Mouse (Mus musculus): ENCODE measurements around the gene Evx1. TPM values are rescaled to one million over a fixed set of nuclear protein-coding genes. Genes with fewer than 3 reads are reported as not detected.

Gene Evx1
- polyA plus RNA-seq, 1 experiment from 2014 or later = 0.04 TPM

DNA sequence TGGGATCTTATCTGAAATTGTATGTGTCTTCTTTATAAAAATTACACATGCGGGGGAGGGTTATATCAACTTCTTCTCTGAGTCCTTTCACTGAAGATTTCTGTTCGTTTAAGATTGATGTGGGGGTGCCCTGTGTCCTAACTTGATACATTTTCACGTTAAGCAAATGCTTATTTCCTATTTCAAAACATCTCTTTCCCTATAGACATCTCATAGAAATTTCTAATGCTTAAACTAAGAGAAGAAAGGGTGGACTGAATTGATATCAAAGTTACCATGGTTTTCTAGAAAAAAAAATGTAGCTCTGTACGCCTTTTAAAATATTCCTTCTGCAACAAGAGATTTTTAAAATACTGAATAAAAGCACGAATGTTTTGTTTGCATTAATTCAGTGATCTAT, 46.1 kb upstream of the Evx1 start:
- H3K9ac ChIP-seq (ENCODE audit: low read depth, low read length) = no peak overlapping the region
- no peak overlapping the region for H3K4me2 ChIP-seq (replicated peaks; ENCODE audit: low read depth)
- H3K4me3 ChIP-seq (ENCODE audit: low read depth, low read length) = no peak overlapping the region
- WGBS = 24% methylated on average over 5 of the region's 5 CpGs
- H3K36me3 ChIP-seq (ENCODE audit: control insufficient read depth, insufficient read depth) = no peaks in the 10 kb centered on the region
- no peak for ATAC-seq
- TF ChIP-seq CTCF (IDR thresholded peaks at IDR 0.05; ENCODE audit: low read depth) = no peak
- H3K27ac ChIP-seq (ENCODE audit: low read depth, low read length) = no peak overlapping the region
- H3K9me3 ChIP-seq (ENCODE audit: control insufficient read depth) = no peaks in the 10 kb centered on the region
- peaks cover 95% of the 10 kb centered on the region for H3K27me3 ChIP-seq (replicated peaks; ENCODE audit: control insufficient read depth, insufficient read depth, low read length)
- no peaks in the 10 kb centered on the region for H3K4me1 ChIP-seq (replicated peaks; ENCODE audit: control insufficient read depth, insufficient read depth, low read length)

DNA sequence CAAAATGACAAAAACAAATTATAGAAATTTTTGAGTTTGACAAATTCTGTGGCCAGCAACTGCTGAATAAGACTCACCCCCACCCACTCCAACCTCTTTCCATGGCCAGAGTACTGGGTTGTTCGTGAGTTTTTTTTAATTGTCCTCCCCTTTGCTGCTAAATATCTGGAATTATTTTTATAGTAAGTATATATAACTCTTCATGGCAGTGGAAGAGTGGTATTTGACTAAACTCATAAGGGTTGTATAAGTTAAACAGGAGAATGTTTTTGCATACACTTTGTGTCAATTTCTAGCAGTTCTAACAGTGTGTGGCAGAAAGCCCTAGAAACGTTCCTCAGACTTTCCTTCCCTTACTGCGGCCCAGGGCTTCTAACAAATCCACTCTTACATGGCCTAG, 45.6 kb upstream of the Evx1 start:
- Histone ChIP-seq H3K27me3 (replicated peaks; ENCODE audit: control insufficient read depth, insufficient read depth, low read length) (peaks cover 95% of the 10 kb centered on the region), H3K4me1 (replicated peaks; ENCODE audit: control insufficient read depth, insufficient read depth, low read length) (no peaks in the 10 kb centered on the region), H3K9me3 (ENCODE audit: control insufficient read depth) (no peaks in the 10 kb centered on the region), H3K27ac (ENCODE audit: low read depth, low read length) (no peak overlapping the region), H3K4me2 (replicated peaks; ENCODE audit: low read depth) (no peak overlapping the region), H3K4me3 (ENCODE audit: low read depth, low read length) (no peak overlapping the region), H3K36me3 (ENCODE audit: control insufficient read depth, insufficient read depth) (no peaks in the 10 kb centered on the region), H3K9ac (ENCODE audit: low read depth, low read length) (no peak overlapping the region)
- ATAC-seq = no peak
- WGBS = 18% methylated on average over 3 of the region's 3 CpGs
- no peak for TF ChIP-seq CTCF (IDR thresholded peaks at IDR 0.05; ENCODE audit: low read depth)

DNA sequence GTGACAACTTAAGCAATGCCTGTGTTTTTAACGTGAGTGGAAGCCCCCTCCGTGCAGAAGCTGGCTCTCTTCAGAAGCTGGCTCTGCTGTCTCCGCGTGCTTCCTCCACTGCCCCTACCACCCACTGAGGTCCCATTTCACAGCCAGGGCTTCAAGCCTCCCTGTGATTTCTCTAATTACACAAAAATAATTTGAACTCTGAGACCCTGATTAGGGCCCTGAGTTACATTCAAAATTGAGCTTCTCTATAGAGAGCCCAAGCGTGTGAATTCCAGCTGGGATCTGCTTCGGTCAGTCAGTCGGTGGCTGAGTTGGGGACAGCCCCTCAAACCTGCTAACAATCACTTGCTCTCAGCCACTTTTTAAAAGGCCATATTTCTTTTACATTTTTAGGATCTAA, 45.0 kb upstream of the Evx1 start:
- Histone ChIP-seq H3K9ac (ENCODE audit: low read depth, low read length) (no peak overlapping the region), H3K27ac (ENCODE audit: low read depth, low read length) (no peak overlapping the region), H3K9me3 (ENCODE audit: control insufficient read depth) (no peaks in the 10 kb centered on the region), H3K36me3 (ENCODE audit: control insufficient read depth, insufficient read depth) (no peaks in the 10 kb centered on the region), H3K27me3 (replicated peaks; ENCODE audit: control insufficient read depth, insufficient read depth, low read length) (peaks cover 95% of the 10 kb centered on the region), H3K4me2 (replicated peaks; ENCODE audit: low read depth) (no peak overlapping the region), H3K4me1 (replicated peaks; ENCODE audit: control insufficient read depth, insufficient read depth, low read length) (no peaks in the 10 kb centered on the region), H3K4me3 (ENCODE audit: low read depth, low read length) (no peak overlapping the region)
- no peak for ATAC-seq
- no peak for TF ChIP-seq CTCF (IDR thresholded peaks at IDR 0.05; ENCODE audit: low read depth)
- WGBS = 16% methylated on average over 7 of the region's 7 CpGs

DNA sequence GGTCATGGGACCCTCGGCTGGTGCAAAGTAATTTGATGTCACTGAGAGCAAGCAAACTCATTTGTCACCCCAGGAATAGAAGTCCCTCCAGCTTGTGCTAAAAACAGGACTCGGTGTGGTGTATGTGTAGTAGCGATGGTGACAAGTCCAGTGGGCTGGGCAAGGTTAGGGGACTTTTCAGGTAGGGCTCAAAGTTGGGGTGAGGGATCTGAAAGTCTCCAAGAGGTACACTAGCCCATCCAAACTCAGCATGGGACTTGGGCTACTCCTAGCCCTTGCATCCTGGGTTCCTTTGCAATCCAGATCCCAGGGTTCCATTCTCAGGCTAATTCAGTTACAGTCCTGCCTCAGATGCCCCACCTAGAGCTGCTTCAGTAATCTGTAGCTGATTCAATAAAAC, 44.5 kb upstream of the Evx1 start:
- Histone ChIP-seq H3K4me3 (ENCODE audit: low read depth, low read length) (no peak overlapping the region), H3K36me3 (ENCODE audit: control insufficient read depth, insufficient read depth) (no peaks in the 10 kb centered on the region), H3K4me1 (replicated peaks; ENCODE audit: control insufficient read depth, insufficient read depth, low read length) (no peaks in the 10 kb centered on the region), H3K9me3 (ENCODE audit: control insufficient read depth) (no peaks in the 10 kb centered on the region), H3K9ac (ENCODE audit: low read depth, low read length) (no peak overlapping the region), H3K27ac (ENCODE audit: low read depth, low read length) (no peak overlapping the region), H3K27me3 (replicated peaks; ENCODE audit: control insufficient read depth, insufficient read depth, low read length) (peaks cover 96% of the 10 kb centered on the region), H3K4me2 (replicated peaks; ENCODE audit: low read depth) (no peak overlapping the region)
- no peak for TF ChIP-seq CTCF (IDR thresholded peaks at IDR 0.05; ENCODE audit: low read depth)
- ATAC-seq = no peak
- 14% methylated on average over 3 of the region's 3 CpGs for WGBS

DNA sequence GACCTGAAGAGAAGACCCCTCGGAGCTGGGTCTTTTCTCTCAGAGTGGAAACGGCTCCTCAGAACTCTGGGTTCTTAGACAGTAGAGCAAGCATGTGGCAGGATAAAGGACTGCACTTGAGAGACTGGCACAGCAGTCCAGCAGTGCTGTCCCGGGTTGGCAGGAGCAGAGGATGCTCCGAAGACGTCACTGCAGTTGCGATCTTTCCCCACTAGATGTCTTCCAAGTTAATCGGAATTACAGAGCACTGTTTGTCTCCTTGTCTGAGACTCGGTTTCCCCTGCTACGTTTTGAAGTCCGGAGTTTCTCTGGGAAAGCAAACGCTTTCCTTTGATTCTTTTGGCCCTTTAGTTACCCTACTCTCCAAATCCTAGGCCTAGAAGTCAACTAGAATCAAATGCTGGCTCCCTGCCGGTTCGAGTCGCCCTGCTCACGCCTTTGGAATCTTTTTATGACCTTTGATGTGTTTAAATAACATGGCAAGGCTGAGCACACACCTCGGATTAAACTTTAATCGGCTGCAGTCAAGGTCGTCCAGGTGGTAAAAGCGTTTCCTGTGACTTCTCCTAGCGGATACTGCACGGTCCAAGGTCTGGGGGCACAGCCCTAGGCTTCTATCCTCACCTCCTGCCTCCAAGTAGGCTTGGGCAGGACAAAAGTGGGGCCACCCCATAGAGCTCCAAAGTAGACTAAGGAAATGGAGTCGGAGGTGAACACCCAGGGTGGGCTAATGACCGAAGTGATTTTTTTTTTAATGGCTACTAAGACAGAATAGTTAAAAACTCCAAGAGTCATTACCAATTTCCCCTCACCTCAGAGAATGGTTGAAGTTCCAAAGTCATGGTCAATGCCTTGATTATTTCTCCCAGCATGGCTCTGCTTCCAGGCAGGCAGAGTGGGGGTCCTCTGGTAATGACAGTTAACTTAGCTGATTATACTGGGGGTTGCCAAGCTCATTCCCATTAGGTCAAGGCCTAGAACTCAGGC, 42.5 kb upstream of the Evx1 start:
- TF ChIP-seq CTCF (IDR thresholded peaks at IDR 0.05; ENCODE audit: low read depth) = peak; percentile 81
- peak; percentile 65 for ATAC-seq
- H3K9me3 ChIP-seq (ENCODE audit: control insufficient read depth) = no peaks in the 10 kb centered on the region
- no peak overlapping the region for H3K9ac ChIP-seq (ENCODE audit: low read depth, low read length)
- 9% methylated on average over 23 of the region's 23 CpGs for WGBS
- no peaks in the 10 kb centered on the region for H3K36me3 ChIP-seq (ENCODE audit: control insufficient read depth, insufficient read depth)
- no peak overlapping the region for H3K4me3 ChIP-seq (ENCODE audit: low read depth, low read length)
- no peak overlapping the region for H3K27ac ChIP-seq (ENCODE audit: low read depth, low read length)
- no peaks in the 10 kb centered on the region for H3K4me1 ChIP-seq (replicated peaks; ENCODE audit: control insufficient read depth, insufficient read depth, low read length)
- peak overlapping the region; percentile 40; the same call in 1 of the 2 replicates for H3K4me2 ChIP-seq (replicated peaks; ENCODE audit: low read depth)
- peaks cover 96% of the 10 kb centered on the region for H3K27me3 ChIP-seq (replicated peaks; ENCODE audit: control insufficient read depth, insufficient read depth, low read length)

DNA sequence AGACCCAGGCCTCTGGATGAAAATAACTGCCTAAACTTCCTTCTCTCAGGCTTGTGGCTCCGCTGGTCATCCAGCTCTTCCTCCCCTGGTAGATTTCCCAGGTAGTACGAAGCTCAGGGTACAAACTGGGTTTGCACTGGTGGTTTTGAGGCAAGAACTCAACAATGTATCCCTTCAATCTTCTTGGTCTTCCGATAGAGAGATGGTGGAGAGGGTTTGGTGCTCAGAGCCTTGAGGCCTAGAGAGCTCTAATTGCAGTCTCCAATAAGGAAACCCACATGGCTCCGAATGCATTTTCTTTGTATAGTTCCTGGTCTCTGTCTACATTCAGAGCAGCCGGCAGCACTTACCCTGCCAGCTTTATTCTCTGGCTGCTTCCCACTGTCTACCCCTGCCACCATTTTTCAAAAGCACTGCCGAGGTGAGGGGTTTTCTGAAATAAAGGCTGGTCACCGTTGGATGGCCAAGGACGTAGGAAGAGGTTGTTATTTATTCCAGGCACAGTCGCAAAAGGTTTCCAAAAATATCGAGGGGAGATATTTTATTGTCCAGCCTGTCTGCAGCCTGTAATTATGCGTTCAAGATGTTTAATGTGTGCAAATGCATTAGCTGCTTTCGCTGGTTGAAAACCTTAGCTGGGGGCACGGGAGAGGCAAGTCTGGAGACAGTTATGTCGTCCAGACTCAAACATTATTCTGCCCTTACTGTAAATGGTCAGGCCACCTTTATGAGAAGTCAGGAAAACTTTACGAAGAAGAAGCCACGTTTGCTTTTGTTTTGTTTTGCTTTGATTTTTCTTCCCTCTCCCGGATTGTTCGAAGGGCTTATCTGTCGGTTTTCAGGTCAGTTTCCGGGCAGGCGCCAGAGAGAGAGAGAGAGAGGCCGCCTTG, 40.3 kb upstream of the Evx1 start:
- H3K27me3 ChIP-seq (replicated peaks; ENCODE audit: control insufficient read depth, insufficient read depth, low read length) = peaks cover 96% of the 10 kb centered on the region

More for the DNA sequence above, 40.3 kb upstream of the Evx1 start:
- Histone ChIP-seq H3K4me3 (ENCODE audit: low read depth, low read length) (no peak overlapping the region), H3K9me3 (ENCODE audit: control insufficient read depth) (no peaks in the 10 kb centered on the region), H3K9ac (ENCODE audit: low read depth, low read length) (no peak overlapping the region), H3K4me1 (replicated peaks; ENCODE audit: control insufficient read depth, insufficient read depth, low read length) (no peaks in the 10 kb centered on the region), H3K36me3 (ENCODE audit: control insufficient read depth, insufficient read depth) (no peaks in the 10 kb centered on the region), H3K27ac (ENCODE audit: low read depth, low read length) (no peak overlapping the region), H3K4me2 (replicated peaks; ENCODE audit: low read depth) (no peak overlapping the region)
- no peak for ATAC-seq
- no peak for TF ChIP-seq CTCF (IDR thresholded peaks at IDR 0.05; ENCODE audit: low read depth)
- WGBS = 29% methylated on average over 22 of the region's 22 CpGs

Data from intestine, postnatal 0 days (tissue).